Mouse (Mus musculus) liver, embryonic 14.5 days (tissue): ENCODE data around the gene Cox17. TPM values are rescaled to one million over a fixed set of nuclear protein-coding genes. Genes with fewer than 3 reads are reported as not detected.
A peak's percentile ranks its signal among the peaks of the same experiment; 100 is the strongest.

Experiments used
- ATAC-seq: fragments of 200-750 bp; cut with Nextera tagmentation; 2 replicates; pipeline ENCODE4 v1.8.0; 2017; ENCODE audit warnings: moderate number of reproducible peaks, mild to moderate bottlenecking, moderate library complexity; ENCODE audit not compliant: insufficient read depth
- DNase-seq, 3 experiments: peaks; one replicate each; pipeline ENCODE4 v3.0.0-alpha.2; 2012 to 2013; ENCODE audit warnings: low read depth in 3 of 3, low spot score in 3 of 3
- H3K27ac ChIP-seq: fragments of 300-500 bp; sonication (generic); 2 replicates; pipeline ENCODE4 v1.5.1; 2014; ENCODE audit warnings: moderate library complexity, mild to moderate bottlenecking, control low read depth, inconsistent platforms
- H3K27me3 ChIP-seq: fragments of 300-500 bp; sonication (generic); 2 replicates; pipeline ENCODE4 v1.6.1; 2014; ENCODE audit warnings: mild to moderate bottlenecking, low read length, moderate library complexity; ENCODE audit not compliant: control insufficient read depth, insufficient read depth
- H3K36me3 ChIP-seq: fragments of 300-500 bp; sonication (generic); replicated peaks from 2 replicates; pipeline ENCODE4 v1.6.1; 2014; ENCODE audit warnings: low read depth; ENCODE audit not compliant: control insufficient read depth, insufficient read depth
- H3K4me1 ChIP-seq, 2 experiments: fragments of 200-500 bp in 1 of 2; fragments of 300-500 bp in 1 of 2; sonication (generic) in 1 of 2; replicated peaks; 2 replicates each; pipeline ENCODE4 v1.6.1; 2012 to 2014; ENCODE audit warnings: antibody characterized with exemption in 1 of 2, inconsistent platforms in 1 of 2, low read length in 1 of 2; ENCODE audit not compliant: control insufficient read depth in 2 of 2, insufficient read depth in 2 of 2
- H3K4me2 ChIP-seq: fragments of 300-500 bp; sonication (generic); 2 replicates; pipeline ENCODE4 v1.6.1; 2014; ENCODE audit warnings: low read depth, mild to moderate bottlenecking, control low read depth, moderate library complexity
- H3K4me3 ChIP-seq, 2 experiments: fragments of 200-500 bp in 1 of 2; fragments of 300-500 bp in 1 of 2; sonication (generic) in 1 of 2; 2 replicates each; pipeline ENCODE4 v1.5.1; 2012 to 2014; ENCODE audit warnings: low read depth in 2 of 2, low read length in 2 of 2, mild to moderate bottlenecking in 2 of 2, control low read depth in 1 of 2, inconsistent platforms in 1 of 2, moderate library complexity in 1 of 2; ENCODE audit not compliant: insufficient read depth in 1 of 2
- H3K9ac ChIP-seq: fragments of 300-500 bp; sonication (generic); replicated peaks from 2 replicates; pipeline ENCODE4 v1.6.1; 2014; ENCODE audit warnings: mild to moderate bottlenecking, control low read depth, moderate library complexity
- H3K9me3 ChIP-seq: fragments of 300-500 bp; sonication (generic); 2 replicates; pipeline ENCODE4 v1.6.1; 2016; ENCODE audit warnings: low read length, mixed read lengths; ENCODE audit not compliant: control insufficient read depth
- CTCF ChIP-seq: IDR thresholded peaks from 2 replicates; pipeline ENCODE4 v1.5.1; 2016; ENCODE audit warnings: antibody characterized with exemption, low read depth, control low read depth
- EP300 ChIP-seq: IDR thresholded peaks from 2 replicates; pipeline ENCODE4 v1.6.1; 2016; ENCODE audit warnings: antibody characterized with exemption, low read depth
- WGBS: fragments of 180-500 bp; shearing (Covaris S2); extraction: QIAGEN DNeasy Blood & Tissue Kit; methylation state at CpG from one replicate; pipeline ENCODE4 v1.1.7; 2014; ENCODE audit not compliant: insufficient replicate concordance; 5-methylcytosine and 5-hydroxymethylcytosine counted together
- polyA plus RNA-seq, 2 experiments: library from polyadenylated mRNA; depleted of rRNA in 1 of 2; stranded (reverse) in 1 of 2; unstranded in 1 of 2; fragments of >200 nt; fragmentation: Nextera tagmentation in 1 of 2; extraction: Ambion mirVana in 1 of 2; gene quantifications; 2 replicates each; pipeline versions ENCODE4 v1.2.1 to v1.2.3; 2012 to 2014

Gene Cox17
- polyA plus RNA-seq, 2 experiments, result 227 to 351 TPM

DNA sequence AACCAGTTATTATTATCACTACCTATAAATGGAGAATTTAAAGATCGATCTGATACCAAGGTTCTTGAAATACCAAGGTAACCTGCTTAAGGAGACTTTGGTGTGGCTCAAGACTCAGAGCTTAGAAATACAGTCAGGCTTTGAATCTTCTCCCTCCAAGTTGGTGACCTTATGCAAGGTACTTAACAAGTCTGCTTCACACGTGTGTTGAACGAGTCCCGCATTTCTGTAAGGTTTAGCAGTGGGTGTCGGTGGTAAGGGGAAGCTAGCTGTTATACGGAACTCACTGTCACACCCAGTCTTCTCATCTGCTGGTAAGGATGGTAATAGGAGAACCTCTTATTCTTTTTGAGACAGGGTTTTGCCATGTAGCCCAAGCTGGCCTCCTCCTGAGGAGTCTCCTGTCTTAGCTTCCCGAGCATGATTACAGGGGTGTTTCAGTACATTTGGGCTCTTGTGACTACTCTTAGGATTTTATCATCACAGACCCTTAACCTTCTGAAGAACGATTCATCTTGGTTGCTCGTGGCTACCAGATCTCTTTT lies 1.5 kb downstream of the Cox17 start:
- Histone ChIP-seq H3K36me3 (peaks cover 37% of the 10 kb centered on the region), H3K27me3 (no peaks in the 10 kb centered on the region), H3K4me1 (peaks cover 26 to 34% of the 10 kb centered on the region in 2 experiments), H3K9me3 (no peaks in the 10 kb centered on the region), H3K4me3 (peak overlapping the region; percentile 95 to 99), H3K27ac (peak overlapping the region; percentile 62), H3K9ac (peak overlapping the region; percentile 59), H3K4me2 (peak overlapping the region; percentile 79)
- 40% methylated on average over 9 of the region's 9 CpGs for WGBS
- DNase-seq (no peak), ATAC-seq (no peak)
- TF ChIP-seq CTCF (no peak), EP300 (no peak)

- Histone ChIP-seq H3K27ac (peak overlapping the region; percentile 49), H3K27me3 (no peaks in the 10 kb centered on the region), H3K9me3 (no peaks in the 10 kb centered on the region), H3K4me2 (peak overlapping the region; percentile 57), H3K9ac (peak overlapping the region; percentile 40; the same call in 1 of the 2 replicates), H3K4me3 (0 out of 4 replicates have a peak overlapping the region, but pooled peaks of 1 of the 2 experiments have one; percentile 27), H3K4me1 (peaks cover 26 to 36% of the 10 kb centered on the region in 2 experiments), H3K36me3 (peaks cover 40% of the 10 kb centered on the region)
- DNase-seq, result no peak
- 66% methylated on average over 2 of the region's 2 CpGs for WGBS
- ATAC-seq, result no peak
- TF ChIP-seq EP300, result no peak
- TF ChIP-seq CTCF, result no peak
These were observed 3.1 kb downstream of the Cox17 start for GRCm38 (mm10) chr16:38349881-38350280.

DNA sequence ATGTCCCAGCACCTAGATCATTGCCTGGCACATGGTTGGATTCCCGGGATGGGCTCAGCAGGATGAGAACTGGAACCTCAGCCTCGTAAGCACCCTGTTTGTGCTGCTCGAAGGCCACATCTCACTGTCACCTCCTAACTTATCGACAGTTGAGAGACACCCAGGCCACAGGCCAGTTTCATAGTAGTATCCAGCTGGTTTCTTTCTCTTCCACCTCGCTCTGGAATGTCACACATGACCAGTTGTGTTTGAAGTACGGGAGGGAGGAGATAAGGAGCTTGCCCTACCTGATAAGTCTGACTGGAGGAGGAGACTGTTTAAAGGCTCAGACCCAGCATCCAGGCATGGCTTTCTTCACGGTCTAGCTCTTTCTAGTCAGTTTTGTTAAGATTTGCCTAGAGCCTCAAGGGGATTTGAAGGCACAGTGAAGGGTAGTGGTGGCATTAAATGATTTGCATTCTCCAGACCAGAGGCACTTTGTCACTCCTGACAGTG lies 3.6 kb downstream of the Cox17 start:
- Histone ChIP-seq H3K9ac (peak overlapping the region; percentile 40; the same call in 1 of the 2 replicates), H3K4me3 (peak overlapping the region in 1 of 2 experiments; percentile 27; a peak in 2 of 4 replicates), H3K9me3 (no peaks in the 10 kb centered on the region), H3K36me3 (peaks cover 40% of the 10 kb centered on the region), H3K27ac (peak overlapping the region; percentile 49), H3K4me1 (peaks cover 26 to 34% of the 10 kb centered on the region in 2 experiments), H3K27me3 (no peaks in the 10 kb centered on the region), H3K4me2 (peak overlapping the region; percentile 57)
- TF ChIP-seq EP300 (peak; percentile 84), CTCF (no peak)
- ATAC-seq, result peak; percentile 55
- DNase-seq, result peak in 1 of 3 experiments; percentile 58
- 23% methylated on average over 7 of the region's 7 CpGs for WGBS

DNA sequence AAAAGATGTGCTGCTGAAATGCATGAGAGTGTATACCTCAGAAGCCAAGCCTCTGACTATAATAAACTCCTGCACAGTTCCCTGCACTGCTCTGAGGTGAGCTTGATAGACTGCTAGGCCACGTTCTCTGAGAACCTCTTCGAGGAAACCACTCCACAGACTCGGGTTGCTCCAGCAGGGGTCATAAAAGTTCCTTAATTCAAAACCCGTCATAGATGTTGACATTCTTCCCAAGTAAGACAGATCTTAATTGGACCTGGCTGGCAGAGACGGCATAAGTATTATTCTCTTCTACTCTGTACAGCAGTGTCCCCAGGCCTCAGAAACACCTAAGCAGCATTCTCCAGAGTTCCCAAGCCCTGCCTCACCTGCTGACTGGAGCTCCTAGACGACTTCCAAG lies 4.1 kb downstream of the Cox17 start:
- H3K27me3 ChIP-seq, result no peaks in the 10 kb centered on the region
- peaks cover 40% of the 10 kb centered on the region for H3K36me3 ChIP-seq
- H3K4me2 ChIP-seq, result peak overlapping the region; percentile 57
- no peak overlapping the region; the same call in 1 of the 2 replicates for H3K27ac ChIP-seq
- WGBS, result 62% methylated on average over 6 of the region's 6 CpGs
- DNase-seq (no peak), ATAC-seq (no peak)
- peaks cover 26 to 34% of the 10 kb centered on the region in 2 experiments for H3K4me1 ChIP-seq
- no peak for TF ChIP-seq EP300
- no peak overlapping the region for H3K4me3 ChIP-seq
- peak overlapping the region; percentile 1; the same call in 1 of the 2 replicates for H3K9ac ChIP-seq
- no peaks in the 10 kb centered on the region for H3K9me3 ChIP-seq

DNA sequence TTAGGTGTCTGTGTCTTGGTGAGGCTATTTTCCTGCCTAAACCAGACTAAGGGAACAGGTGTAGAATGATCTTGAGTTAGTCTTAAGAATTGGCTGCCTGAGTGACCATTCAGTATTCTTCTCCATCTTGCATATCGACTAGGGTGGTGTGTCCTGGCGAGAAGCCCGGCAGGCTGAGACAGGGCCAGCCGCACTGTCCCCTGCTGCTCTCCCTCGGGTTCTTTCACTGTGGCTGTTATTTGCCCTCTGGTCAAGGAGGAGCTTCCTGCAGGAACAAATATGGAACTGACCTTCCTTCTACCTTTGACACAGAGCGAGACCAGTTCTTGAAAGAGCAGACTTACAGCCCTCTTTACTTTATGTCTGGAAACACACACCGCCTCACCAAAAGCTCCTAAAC lies 5.2 kb downstream of the Cox17 start:
- TF ChIP-seq EP300 (no peak), CTCF (no peak)
- Histone ChIP-seq H3K27ac (no peak overlapping the region), H3K4me2 (no peak overlapping the region), H3K36me3 (peaks cover 40% of the 10 kb centered on the region), H3K9me3 (no peaks in the 10 kb centered on the region), H3K4me1 (peaks cover 22 to 32% of the 10 kb centered on the region in 2 experiments), H3K27me3 (no peaks in the 10 kb centered on the region), H3K4me3 (no peak overlapping the region), H3K9ac (no peak overlapping the region)
- no peak for ATAC-seq
- 83% methylated on average over 7 of the region's 7 CpGs for WGBS
- no peak for DNase-seq
